Mouse (Mus musculus) cerebellum, postnatal 10 days (tissue): ENCODE results near the gene Tgfbr2.

Experiments used
- DNase-seq, 2 experiments: peaks; one replicate each; pipeline ENCODE4 v3.0.0; 2021; ENCODE audit warnings: mixed read lengths in 2 of 2

Tgfbr2 gene

DNA sequence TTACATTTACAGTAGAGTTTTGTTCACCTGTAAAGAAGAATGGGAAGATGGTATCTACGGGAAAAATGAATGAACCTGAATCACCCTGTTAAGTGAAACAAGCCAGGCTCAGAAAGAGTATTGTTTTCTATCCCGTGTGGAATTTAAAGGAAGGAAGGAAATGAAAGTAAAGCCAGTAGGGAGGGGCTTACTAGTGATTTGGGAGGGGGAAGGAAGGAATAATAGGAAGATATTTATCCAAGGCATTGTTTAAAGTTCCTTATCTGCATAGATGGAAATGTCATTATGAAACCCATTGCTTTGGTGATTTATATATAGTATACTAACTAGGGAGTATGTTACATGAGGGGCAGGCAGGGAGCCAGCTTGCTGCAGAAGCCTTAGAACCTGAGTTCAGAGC is 66.4 kb downstream of the Tgfbr2 start:
- DNase-seq: no peak

- DNase-seq: no peak
Observed at GRCm38 (mm10) chr9:116104770-116105169, 70.4 kb downstream of the Tgfbr2 start.

DNA sequence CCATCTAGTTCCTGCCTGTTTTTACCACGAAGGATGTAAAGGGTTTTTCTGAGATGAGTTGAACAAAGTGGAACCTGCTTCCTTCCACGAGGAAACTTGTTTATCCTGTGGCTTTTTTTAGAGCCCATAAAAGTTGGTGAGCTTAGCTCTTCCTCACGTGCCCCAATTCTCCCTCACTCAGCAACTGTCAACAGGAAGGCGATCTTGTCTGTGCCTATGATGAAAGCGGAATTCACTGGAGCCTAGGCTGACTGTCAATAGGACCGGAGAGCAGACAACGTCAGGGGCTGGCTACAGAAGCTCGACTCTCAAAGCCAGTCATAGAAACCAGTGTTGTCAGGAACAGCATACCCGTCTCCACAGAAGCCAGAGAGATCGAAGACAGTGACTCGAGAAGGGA is 73.3 kb downstream of the Tgfbr2 start:
- DNase-seq: no peak

- DNase-seq: peak; percentile 41 to 50
Observed at GRCm38 (mm10) chr9:116100015-116100414, 75.1 kb downstream of the Tgfbr2 start.

DNA sequence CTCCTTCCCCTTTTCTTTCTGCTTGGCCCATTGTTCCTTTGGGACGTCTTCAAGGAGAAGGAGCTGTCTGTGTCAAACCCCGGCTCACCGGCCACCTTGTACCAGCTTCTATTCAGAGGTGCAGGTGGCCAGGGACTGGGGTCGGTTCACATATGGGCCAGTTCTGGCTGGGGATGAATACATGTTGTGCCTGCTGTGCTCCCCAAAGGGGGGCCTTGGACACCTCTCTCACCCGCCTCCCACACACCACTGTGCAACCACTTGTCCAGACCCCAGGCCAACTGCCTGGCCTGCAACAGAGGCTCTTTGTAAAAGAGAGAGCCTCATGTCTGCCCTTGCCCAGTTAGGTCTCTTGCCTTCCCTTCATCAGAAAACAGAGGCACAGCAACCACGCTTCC is 75.6 kb downstream of the Tgfbr2 start:
- DNase-seq: peak; percentile 25 to 45

DNA sequence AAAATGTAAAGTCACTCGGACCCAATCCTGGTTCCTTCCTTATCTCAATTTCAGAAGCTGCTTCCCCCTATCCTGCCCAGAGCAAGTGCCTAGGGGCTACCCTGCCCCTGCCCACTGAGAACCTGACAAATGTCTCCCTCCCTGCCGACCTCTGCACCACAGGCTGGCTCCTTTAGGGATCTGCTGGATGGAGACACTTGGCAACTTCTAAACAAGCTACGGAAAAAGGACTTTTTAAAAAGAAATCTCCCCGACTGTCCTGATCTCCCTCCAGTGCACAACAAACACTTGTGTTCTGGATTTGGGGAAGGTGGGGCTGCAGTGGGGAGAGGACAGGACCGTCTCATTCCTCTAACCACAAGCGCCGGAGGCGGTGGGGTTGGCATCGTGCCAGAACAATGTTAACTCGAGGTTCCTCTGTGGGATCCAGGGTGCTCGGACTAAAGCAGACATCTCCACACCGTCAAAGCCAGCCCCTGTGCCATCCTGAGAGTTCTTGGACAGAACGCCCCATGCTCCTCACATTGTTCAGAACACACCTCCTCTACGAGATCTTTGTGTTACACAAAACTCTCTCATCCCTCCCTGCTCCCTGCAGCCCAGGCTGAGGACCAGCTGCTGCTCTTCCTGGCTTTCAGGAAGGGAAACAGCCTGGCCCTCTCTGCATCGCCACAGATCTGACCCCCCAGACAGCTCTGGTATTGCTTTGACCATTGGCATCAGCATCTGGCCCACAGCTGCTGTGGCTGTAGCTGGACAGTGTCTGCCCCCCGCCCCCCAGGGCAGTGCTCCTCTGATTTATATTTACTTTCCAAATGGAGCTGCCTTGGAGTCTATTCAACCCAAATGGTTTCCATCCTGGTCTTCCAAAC is 76.2 kb downstream of the Tgfbr2 start:
- DNase-seq: peak; percentile 72 to 77

GRCm38 (mm10) chr9:116091921-116092320 is 83.2 kb downstream of the Tgfbr2 start:
- DNase-seq: peak; percentile 48 to 70

DNA sequence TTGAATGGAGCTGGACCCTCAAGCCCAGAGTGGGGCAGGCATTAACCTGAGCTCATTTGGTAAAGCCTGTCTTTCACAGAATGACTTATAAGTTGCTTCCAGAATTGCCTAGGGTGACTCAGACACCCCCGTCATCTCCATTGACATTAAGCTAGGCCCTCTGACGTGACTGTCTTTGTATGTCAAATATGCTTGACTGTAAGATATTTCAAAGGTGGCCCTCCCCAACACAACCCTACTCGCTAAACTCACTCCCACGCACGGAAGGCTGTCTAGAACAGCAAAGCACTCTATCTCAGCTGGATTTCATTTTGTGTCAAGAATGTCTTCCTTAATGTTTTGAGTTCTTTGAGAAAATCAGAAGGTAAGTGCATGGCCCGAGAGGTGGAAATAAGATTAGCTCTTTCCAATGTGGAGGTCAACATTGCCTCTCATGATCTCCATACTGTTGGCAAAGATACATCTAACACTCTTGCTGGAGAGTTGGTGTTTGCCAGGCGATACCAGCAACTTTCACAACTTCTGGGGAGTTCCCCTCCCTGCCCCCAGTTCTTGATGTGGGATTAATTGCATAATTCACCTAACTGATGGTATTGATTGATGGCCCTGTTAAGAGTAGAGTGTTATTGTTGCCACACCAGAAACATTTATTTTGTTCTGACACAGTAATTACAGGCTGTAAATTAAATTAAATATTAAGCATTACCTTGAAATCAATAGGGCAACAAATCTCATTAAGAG is 83.9 kb downstream of the Tgfbr2 start:
- DNase-seq: no peak

GRCm38 (mm10) chr9:116090296-116090695 is 84.9 kb downstream of the Tgfbr2 start:
- no peak for DNase-seq

DNA sequence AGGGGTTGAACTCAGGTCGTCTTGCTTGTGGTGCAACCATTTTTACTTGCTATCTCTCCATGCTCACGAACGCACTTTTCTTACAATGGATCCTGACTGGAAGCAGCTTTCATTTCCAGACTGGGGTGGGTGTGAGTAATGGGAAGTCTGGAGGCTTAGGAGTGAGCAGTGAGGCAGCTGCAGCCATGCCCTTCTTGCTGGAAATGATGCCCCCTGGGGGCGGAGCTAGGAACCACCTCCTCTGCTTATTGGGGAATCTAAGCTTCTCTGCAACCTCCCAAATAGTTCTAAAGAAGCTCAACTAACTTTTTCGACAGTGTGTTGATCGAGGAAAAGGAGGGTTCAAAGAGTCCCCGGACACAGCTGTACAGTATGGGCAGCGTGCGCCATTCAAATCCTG is 86.2 kb downstream of the Tgfbr2 start:
- peak; percentile 35 to 39 for DNase-seq

- DNase-seq: peak; percentile 82 to 87
Observed at GRCm38 (mm10) chr9:116087880-116088279, 87.3 kb downstream of the Tgfbr2 start.

DNA sequence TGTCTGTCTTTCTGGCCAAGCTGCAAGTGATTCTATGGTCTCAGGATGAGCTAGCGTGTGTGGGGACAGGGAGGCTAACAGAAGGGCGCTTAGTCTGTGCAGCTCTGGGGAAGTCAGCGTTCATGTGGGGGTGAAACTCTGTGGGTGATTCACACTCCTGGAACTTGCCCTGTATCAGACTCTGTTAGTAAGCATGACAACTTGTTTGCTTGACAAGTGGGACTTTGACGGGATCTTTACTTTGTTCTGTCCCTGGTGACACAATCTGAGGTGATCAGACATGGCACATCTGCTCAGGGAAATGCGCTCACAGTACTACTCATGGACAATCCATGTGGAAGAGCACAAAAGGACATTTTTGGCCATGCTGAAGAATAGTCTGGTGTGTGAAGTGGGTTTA is 87.9 kb downstream of the Tgfbr2 start:
- DNase-seq: no peak

DNA sequence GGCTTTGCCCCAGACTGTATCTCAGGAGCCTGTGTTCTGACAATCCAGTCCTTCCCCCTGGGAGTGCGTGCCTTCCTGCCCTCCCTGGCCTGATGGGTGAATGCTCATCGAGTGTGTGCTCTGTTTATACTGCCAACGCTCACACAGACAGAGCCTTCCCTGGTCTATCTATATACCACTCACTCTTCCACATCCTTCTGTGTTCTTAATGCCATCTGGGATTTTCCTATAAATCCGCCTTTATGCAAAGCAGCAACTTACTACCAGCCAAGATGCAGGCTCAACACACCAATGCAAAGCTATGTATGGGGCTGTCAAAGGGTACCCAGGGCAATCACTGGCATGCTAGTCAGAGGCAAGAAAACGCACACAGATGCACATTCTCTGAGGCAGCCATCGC is 89.2 kb downstream of the Tgfbr2 start:
- DNase-seq: no peak

DNA sequence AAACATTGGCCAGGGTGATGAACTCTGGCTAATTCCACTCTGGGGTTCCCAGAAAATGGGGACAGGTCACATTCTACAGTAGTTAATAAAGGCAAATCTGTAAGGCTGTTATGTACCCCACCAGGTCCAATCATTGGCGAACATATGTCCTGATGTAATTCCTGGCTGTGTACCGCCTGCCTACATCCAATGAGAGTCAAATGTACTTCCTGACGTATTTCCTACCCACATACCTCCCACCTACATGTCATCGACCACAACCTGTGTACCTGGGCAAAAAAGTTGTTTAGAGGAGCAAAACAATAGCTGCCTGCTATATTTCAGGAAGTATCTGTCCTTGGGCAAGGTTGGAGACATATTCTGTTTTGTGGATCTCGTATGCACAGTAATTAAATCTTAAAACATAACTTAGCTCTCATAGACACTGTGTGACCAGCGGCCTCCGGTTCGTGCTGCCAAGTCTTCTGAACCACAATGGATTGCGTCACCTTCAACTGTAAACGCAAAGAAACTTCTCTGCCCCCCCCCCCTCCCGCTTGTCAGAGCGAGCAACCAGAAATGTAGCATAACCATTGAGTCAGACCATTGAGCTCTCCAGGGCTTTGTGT is 90.7 kb downstream of the Tgfbr2 start:
- DNase-seq: no peak

GRCm38 (mm10) chr9:116083726-116084323 is 91.3 kb downstream of the Tgfbr2 start:
- no peak for DNase-seq

DNA sequence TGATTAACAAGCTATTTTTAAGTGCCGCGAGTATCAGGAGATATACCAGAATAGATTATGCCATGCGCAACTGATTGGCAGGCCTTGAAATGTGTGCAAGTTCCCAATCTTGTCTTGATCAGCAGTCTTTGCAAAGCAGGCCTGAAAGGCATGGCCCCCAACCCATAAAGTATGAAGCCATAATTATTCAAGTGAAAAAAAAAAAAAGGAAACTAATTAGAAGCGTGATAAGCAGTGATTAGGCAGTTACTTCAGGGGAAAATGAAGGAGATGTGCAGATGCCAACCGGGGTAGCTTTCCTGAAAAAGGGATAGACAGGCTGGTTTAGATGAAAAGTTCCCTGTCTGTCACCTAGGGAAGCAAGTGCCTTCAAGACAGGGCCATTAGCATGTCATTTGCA is 91.9 kb downstream of the Tgfbr2 start:
- no peak for DNase-seq

- DNase-seq: no peak
Observed at GRCm38 (mm10) chr9:116081781-116082180, 93.4 kb downstream of the Tgfbr2 start.

DNA sequence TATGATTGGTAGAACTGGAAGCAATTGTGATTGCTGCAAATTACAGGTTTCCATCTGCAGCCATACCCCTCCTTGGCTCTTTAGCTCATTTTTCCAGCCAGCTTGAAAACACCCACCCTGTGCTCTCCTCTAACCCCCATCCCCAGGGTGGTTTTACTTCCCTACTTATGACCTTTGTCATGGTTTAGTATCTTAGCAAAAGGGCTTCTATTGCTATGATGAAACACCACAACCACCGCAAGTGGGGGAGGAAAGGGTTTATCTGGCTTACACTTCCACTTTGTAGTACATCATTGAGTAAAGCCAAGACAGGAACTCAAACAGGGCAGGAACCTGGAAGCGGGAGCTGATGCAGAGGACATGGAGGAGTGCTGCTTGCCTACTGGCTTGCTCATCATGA is 97.7 kb downstream of the Tgfbr2 start:
- no peak for DNase-seq

DNA sequence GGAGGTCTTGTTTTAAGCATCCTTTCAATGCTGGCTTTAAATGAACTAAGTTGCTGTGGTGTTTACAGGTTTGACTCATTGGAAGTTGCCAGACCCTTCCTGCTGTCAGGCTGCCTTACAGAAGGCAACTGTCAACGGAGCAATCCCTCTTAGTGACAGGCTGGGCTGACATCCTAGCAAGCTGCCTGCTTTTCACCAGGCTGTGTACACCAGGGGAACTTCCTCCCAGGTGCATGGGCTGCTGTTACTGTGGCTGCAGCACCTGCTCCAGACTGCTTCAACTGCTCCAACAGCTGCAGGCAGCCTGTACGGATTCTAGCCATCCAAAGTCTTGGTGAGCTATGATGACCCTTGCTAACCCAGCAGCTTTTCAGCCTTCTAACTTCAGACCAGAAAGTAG is 98.2 kb downstream of the Tgfbr2 start:
- DNase-seq: no peak

- no peak for DNase-seq
Observed at GRCm38 (mm10) chr9:116076163-116076562, 99.0 kb downstream of the Tgfbr2 start.

DNA sequence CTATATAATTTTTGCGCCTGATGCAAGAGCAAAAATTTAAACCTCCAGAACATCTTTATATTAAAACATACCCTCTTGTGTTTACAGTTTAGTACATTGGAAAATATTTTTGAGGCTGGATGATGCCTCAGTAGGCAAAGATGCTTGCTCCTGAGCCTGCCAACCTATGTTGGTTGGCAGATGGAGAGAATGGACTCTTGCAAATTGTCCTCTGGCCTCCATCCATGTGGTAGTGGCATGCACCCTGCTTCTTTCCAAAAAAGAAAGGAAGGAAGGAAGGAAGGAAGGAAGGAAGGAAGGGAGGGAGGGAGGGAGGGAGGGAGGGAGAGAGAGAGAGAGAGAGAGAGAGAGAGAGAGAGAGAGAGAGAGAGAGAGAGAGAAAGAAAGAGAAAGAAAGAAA is 103.6 kb downstream of the Tgfbr2 start:
- DNase-seq: peak; percentile 63 to 64

- DNase-seq: no peak
Observed at GRCm38 (mm10) chr9:116064774-116065173, 110.4 kb downstream of the Tgfbr2 start.

GRCm38 (mm10) chr9:116060691-116061090 is 114.5 kb downstream of the Tgfbr2 start:
- peak; percentile 26 to 34 for DNase-seq
